Mouse (Mus musculus): ENCODE data around the gene Fut11. TPM values are rescaled to one million over a fixed set of nuclear protein-coding genes. Genes with fewer than 3 reads are reported as not detected.

The Fut11 gene
- 3.6 and 4.0 TPM in 2 replicates for polyA plus RNA-seq (2012; rRNA removed)

DNA sequence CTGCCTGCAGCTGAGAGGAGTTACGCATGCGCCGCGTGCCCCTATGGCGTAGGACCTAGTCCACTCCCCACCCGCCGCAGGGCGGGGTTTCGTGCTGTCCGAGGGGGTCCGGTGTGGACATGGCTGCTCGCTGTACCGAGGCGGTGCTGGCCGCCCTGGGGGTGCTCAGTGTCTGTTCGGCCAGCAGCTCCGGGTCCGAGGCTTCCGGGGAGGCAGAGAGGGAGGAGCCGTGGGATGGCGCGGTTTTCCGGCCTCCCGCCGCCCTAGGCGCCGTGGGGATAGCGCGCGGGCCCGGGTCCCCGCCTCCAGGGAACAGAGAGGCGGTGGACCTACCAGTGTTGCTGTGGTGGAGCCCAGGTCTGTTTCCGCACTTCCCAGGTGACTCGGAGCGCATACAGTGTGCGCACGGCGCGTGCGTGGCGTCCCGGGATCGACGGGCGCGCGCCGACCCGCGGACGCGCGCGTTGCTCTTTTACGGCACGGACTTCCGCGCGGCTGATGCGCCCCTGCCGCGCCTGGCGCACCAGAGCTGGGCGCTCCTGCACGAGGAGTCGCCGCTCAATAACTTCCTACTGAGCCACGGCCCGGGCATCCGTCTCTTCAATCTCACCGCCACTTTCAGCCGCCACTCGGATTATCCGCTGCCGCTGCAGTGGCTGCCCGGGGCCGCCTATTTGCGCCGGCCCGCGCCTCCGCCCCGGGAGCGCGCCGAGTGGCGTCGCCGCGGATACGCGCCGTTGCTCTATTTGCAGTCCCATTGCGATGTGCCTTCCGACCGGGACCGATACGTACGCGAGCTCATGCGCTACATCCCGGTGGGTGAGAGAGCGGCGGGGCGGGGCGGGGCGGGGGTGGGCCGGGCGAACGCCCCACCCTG is at the start of gene Fut11:
TSS of gene Fut11 (plus strand) at position 85 of the 877 bp plus-strand sequence.

DNA sequence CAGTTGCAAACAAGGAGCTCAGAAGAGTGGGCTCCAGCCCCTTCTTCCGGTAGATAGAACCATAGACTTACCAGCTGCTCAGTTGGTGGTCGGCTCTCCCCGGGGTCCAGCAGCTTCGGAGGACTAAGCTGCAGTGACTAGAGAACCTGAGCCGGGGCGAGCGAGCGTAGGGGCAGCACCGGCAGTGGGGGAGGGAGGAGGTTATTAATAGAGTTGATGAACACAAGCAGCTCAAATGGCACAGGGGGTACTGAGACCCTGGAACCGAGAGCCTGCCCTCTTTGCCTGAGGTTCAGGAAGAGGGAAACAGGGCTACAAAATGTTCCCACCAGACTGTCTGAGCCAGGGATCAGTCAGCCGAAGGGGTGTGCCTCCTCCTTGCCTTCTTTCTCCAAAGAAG is 38.4 kb upstream of the Fut11 start, which contains the start of gene Myoz1:
TSS of gene Myoz1 (minus strand) at position 180 of the 400 bp plus-strand sequence.

DNA sequence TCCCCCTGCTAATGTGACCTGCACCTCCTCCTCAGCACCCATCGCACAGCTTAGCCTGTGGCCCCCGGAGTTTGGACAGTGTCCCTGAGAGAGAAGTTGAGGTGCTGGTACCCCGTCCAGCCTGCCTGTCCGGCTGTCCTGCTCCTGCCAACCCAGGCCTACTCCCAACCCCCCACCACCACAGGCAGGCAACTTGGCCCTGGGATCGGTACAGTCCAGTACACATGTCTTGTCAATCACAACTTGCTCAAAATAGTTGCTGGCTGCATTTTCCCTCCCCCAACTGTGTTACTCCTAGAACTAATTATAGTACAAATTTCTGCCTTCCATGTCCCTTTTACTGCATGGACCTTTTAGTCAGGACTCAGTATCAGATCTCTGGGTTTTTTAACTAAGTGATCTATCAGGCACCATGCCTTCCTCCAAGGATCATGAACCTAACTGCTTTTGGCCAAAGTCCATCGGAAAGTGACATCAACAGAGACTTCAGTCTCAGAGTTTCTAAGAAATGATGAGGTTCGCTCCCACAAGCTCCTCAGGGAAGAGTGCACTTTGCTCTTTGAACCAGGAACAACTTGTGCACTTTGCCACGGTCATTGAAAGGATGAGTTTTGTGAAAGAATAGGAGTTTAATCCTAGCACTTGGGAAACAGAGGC is 26.5 kb upstream of the Fut11 start, which contains the start of gene Synpo2l:
TSS of gene Synpo2l (minus strand) at position 201 of the 657 bp plus-strand sequence.

DNA sequence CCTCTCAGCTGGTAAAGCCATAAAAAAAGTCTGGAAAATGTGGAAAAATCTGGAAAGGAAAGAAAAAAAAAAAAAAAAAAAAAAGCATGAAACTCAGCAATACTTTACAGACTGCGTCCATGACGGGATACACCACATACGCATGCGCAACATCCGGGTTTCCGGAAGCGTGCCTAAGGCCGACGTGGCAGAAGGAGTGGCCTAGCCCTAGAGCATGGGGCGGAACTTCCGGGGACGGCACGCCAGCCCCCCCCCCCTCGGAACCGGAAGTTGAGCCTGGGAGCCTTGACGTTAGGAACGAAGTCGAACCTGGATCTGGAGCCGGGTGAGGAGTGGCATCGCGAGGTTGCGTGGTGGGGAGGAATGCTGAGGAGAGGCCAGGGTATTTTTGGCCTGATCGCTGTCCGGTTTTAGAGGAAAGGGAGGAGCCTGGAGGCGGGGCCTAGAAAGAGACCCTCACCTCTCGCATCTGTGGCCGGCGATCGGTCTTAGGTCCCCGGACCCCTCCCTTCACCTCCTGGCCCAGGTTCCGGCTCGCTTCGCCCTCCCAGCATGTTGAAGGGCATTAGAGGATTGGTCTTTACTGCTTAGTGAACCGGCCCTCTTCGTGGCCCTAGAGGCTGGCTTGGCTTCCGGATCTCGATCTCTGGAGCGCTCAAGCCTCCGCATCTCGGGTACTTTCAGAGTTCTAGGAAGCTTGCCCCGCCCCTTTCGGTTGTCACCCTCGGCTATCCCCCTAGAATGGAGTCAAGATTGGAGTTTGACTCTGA is 20.5 kb upstream of the Fut11 start, which contains the start of gene Sec24c:
TSS of gene Sec24c (plus strand) at position 245 of the 770 bp plus-strand sequence.

DNA sequence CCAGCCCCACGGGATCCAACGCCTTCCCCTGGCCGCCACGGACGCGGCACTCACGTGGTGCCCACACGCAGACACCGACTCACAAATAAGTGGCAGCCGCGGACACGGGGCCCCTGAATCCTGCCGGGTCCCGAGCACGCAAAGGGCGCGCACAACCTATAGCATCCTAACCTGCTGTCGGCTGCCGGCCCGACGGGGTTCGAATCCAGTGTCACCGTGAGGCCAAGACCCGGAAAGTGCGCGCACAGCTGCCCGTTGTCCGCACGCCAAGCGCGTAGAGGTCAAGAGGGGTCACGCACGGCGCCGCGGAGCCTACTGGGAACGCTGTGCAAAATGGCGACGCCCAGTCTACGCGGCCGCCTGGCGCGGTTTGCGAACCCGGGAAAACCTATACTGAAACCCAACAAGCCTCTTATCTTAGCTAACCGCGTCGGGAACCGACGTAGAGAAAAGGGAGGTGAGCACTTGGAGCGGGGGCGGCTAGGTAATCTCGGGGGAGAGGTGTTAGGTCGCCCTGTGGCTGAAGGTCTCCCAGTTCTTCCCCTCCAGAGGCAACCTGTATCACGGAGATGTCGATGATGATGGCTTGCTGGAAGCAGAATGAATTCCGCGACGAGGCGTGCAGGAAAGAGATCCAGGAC is 8.1 kb downstream of the Fut11 start, which contains the start of gene Chchd1:
TSS of gene Chchd1 (plus strand) at position 266 of the 641 bp plus-strand sequence.

DNA sequence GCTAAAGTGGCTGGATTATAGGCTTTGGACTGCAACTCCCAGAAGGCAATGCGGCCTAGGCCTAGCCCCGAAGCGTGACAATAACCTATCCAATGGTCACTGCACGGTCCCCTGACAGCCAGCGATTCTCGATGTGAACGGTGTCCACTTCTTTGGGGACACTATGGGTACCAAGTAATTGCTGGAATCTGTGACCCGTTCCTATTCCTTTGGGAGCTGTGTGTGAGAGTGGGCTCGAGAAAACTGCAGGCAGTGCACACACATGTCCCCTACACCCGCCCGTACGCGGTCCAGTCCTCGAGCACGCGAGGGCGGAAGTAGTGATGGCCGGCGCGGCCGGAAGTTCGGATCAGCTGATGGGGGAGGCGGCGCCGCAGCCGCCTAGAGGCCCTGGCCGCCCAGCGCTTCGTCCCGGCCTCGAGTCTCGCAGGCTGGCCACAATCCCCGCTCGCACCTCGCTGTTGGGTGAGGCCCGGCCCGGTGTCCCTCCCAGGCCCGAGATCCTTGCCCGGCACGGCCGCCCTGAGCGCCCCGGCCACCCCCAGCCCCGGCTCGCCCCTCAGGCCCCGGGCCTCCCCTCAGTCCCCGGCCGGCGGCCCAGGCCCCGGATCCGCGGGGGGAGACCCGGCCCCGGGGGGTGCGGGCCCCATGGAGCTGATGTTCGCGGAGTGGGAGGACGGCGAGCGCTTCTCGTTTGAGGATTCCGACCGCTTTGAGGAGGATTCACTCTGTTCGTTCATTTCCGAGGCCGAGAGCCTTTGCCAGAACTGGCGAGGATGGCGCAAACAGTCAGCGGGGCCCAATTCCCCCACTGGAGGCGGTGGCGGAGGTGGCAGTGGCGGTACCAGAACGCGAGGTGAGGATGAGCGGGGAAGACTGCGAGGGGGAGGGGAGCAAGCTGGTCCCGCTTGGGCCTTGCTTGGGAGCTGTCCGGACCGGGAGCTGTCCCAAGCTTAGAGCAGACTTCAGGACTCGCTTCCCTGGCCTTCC is 12.7 kb downstream of the Fut11 start, which contains the start of gene Zswim8:
TSS of gene Zswim8 (plus strand) at position 352 of the 990 bp plus-strand sequence.

DNA sequence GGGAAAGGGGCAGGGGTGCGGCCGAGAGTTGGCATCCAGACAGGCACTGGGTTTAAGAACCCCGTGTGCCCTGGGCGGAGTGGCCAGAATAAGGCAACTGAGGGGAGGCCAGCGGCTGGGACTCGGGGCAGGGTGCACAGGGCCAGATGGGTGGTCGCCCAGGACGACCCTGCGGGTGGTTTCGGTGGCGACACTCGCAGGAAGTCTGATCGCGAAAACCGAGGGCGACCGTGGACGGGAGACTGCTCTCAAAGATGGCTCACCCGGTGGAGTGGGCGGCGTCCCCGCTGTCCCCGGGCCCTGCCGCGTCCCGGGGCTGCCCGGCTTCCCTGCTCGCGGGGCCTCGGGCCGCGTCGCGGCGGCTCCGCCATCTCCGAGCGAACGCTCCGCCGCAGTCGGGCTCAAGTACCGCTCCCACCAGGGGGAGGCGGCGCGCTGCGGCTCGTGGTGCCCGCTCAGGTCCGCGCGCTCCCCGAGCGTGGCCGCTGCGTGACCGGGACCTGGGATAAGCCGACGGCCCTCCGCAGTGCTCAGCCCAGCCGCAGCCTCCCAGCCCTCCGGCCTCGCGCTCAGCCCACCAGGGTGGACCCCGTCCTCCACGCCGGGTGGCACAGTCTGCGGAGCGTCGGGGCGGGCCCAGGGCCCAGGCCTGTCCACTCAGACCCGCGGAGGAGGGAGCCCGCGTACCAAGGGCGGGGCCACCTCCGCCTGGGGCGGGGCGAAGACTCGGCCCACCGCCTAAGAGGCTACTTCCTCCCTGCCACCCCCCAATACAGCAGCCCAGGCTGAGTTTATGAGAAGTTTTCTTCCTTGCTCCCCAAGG is 39.4 kb downstream of the Fut11 start, which contains the start of gene Ndst2:
TSS of gene Ndst2 (minus strand) at position 611 of the 823 bp plus-strand sequence.

Other genes starting within 250 kb of the Fut11 start
- 0.06 and 0.20 TPM in 2 replicates for gene Cfap70, start 242.7 kb upstream of the Fut11 start, polyA plus RNA-seq (2012; rRNA removed)
- 33.8 and 35.0 TPM in 2 replicates for gene Anxa7, start 214.8 kb upstream of the Fut11 start, polyA plus RNA-seq (2012; rRNA removed)
- gene Mss51, start 198.1 kb upstream of the Fut11 start, polyA plus RNA-seq (2012; rRNA removed), result 0.97 and 1.1 TPM in 2 replicates
- gene Ppp3cb, start 148.4 kb upstream of the Fut11 start, polyA plus RNA-seq (2012; rRNA removed), result 18.8 and 21.0 TPM in 2 replicates
- gene Usp54, start 53.9 kb upstream of the Fut11 start, polyA plus RNA-seq (2012; rRNA removed), result 1.1 and 1.3 TPM in 2 replicates
- gene Myoz1, start 38.4 kb upstream of the Fut11 start, polyA plus RNA-seq (2012; rRNA removed), result 0.10 and 0.30 TPM in 2 replicates
- 0.06 and 0.07 TPM in 2 replicates for gene Synpo2l, start 26.6 kb upstream of the Fut11 start, polyA plus RNA-seq (2012; rRNA removed)
- 42.4 and 54.6 TPM in 2 replicates for gene Sec24c, start 20.7 kb upstream of the Fut11 start, polyA plus RNA-seq (2012; rRNA removed)
- gene Chchd1, start 8.0 kb downstream of the Fut11 start, polyA plus RNA-seq (2012; rRNA removed), result 51.1 and 53.3 TPM in 2 replicates
- 22.2 and 24.9 TPM in 2 replicates for gene Zswim8, start 12.6 kb downstream of the Fut11 start, polyA plus RNA-seq (2012; rRNA removed)
- 17.3 and 20.4 TPM in 2 replicates for gene Ndst2, start 39.6 kb downstream of the Fut11 start, polyA plus RNA-seq (2012; rRNA removed)
- 5.0 and 7.0 TPM in 2 replicates for gene Camk2g, start 99.1 kb downstream of the Fut11 start, polyA plus RNA-seq (2012; rRNA removed)
- gene Plau, start 141.7 kb downstream of the Fut11 start, polyA plus RNA-seq (2012; rRNA removed), result 2.1 and 2.5 TPM in 2 replicates
- gene Vcl, start 234.4 kb downstream of the Fut11 start, polyA plus RNA-seq (2012; rRNA removed), result 19.1 and 20.6 TPM in 2 replicates